Mouse (Mus musculus) neutrophil, adult 65 days (primary cell): ENCODE data around the gene Olfr549. TPM values are rescaled to one million over a fixed set of nuclear protein-coding genes. Genes with fewer than 3 reads are reported as not detected.

ENCODE experiments used
- total RNA-seq: library from RNA; stranded (reverse); gene quantifications from 2 replicates; pipeline ENCODE4 v1.2.4, GENCODE M21; 2023

Olfr549 gene
- total RNA-seq, result not detected in 2 replicates

GRCm38 (mm10) chr7:102549570-102549969 is at the start of gene Olfr549:
TSS of gene Olfr549 (plus strand) at chr7:102549870.

GRCm38 (mm10) chr7:102534449-102534848 is 15.2 kb upstream of the Olfr549 start, which contains the start of gene Olfr547:
TSS of gene Olfr547 (plus strand) at chr7:102534749.

GRCm38 (mm10) chr7:102540596-102540995 is 9.1 kb upstream of the Olfr549 start, which contains the start of gene Olfr548-ps1:
TSS of gene Olfr548-ps1 (plus strand) at chr7:102540896.

GRCm38 (mm10) chr7:102564999-102565997 is 15.6 kb downstream of the Olfr549 start, which contains the start of gene Trim21:
TSS of gene Trim21 (minus strand) at chr7:102565486.

DNA sequence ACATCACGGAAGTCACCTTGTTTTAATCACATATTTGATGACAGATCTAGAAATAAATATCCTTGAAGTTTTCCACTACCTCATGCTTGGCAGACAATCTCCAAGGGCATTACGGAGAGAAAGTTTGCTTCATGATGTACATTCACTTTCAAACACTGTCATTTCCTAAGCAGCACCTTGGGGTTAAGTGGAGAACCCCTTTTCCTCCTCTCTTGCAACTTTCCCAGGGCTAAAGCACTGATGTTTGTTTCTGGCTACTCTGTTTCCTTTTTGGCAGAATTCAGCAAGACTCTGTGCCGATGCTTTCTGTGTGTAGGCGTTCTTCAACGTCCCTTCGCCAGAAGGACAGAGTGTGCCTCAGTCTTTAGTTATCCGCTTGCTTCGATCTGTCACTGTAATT is 21.5 kb downstream of the Olfr549 start, which contains the start of gene Olfr550:
Olfr550 (plus strand) TSS at position 301 of the 400 bp plus-strand sequence.

GRCm38 (mm10) chr7:102591786-102592185 is 42.1 kb downstream of the Olfr549 start, which contains the start of gene Olfr551:
TSS of gene Olfr551 (minus strand) at chr7:102591886.

DNA sequence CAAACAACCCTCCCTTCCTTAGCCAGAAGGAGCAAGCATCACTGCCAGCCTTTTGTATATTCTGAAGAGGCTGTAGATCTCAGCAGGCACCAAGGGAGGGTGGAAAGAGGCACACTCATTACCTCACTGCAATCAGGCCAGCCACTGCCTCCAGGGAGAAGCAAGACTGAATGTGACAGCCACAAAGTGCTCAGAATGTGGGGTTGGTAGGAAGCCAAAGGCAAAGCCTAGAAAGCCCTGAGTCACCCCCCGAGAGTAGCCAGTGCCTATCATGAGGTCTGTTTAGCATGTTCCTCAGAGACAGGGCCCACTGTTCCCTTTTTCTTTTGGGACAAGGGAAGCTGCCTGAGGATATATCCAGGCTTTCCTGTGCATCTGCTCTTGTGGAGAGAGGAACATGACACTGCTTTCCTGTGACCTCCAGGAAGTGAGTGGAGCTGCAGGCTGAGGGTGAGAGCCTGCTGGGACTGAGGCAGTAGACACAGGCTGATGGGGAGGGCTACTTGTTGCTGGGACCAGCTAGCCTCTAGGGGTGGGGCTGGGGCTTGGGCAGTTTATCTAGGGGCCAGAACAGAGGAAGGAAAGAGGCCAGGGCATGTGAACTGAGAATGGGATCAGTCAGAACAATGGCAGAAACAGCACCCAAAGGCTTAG is 47.8 kb downstream of the Olfr549 start, which contains the start of gene Olfr552:
Olfr552 (plus strand) TSS at position 393 of the 654 bp plus-strand sequence.

Other genes with a start within 250 kb of the Olfr549 start
- 66.2 and 90.8 TPM in 2 replicates for gene Rrm1, start 108.2 kb upstream of the Olfr549 start, total RNA-seq
- not detected in 2 replicates for gene Olfr543, start 68.2 kb upstream of the Olfr549 start, total RNA-seq
- not detected in 2 replicates for gene Olfr544, start 61.6 kb upstream of the Olfr549 start, total RNA-seq
- gene Olfr545, start 50.3 kb upstream of the Olfr549 start, total RNA-seq, result not detected in 2 replicates
- gene Olfr547, start 15.1 kb upstream of the Olfr549 start, total RNA-seq, result not detected in 2 replicates
- not detected in 2 replicates for gene Olfr548-ps1, start 9.0 kb upstream of the Olfr549 start, total RNA-seq
- gene Trim21, start 15.6 kb downstream of the Olfr549 start, total RNA-seq, result 15.1 and 20.6 TPM in 2 replicates
- gene Olfr550, start 21.6 kb downstream of the Olfr549 start, total RNA-seq, result not detected in 2 replicates
- gene Olfr551, start 42.0 kb downstream of the Olfr549 start, total RNA-seq, result not detected in 2 replicates
- gene Olfr552, start 47.9 kb downstream of the Olfr549 start, total RNA-seq, result 0.19 TPM in 1 of 2 replicates, not detected in the other
- gene Olfr553, start 68.3 kb downstream of the Olfr549 start, total RNA-seq, result not detected in 2 replicates
- gene Olfr554, start 88.6 kb downstream of the Olfr549 start, total RNA-seq, result not detected in 2 replicates
- gene Olfr555, start 109.0 kb downstream of the Olfr549 start, total RNA-seq, result not detected in 2 replicates
- gene Olfr556, start 115.0 kb downstream of the Olfr549 start, total RNA-seq, result not detected in 2 replicates
- 2.0 and 2.8 TPM in 2 replicates for gene Trim68, start 137.5 kb downstream of the Olfr549 start, total RNA-seq
- gene Olfr557, start 146.0 kb downstream of the Olfr549 start, total RNA-seq, result not detected in 2 replicates
- not detected in 2 replicates for gene Olfr558, start 152.3 kb downstream of the Olfr549 start, total RNA-seq
- not detected in 2 replicates for gene Olfr33, start 169.2 kb downstream of the Olfr549 start, total RNA-seq
- gene Olfr559, start 177.6 kb downstream of the Olfr549 start, total RNA-seq, result not detected in 2 replicates
- gene Olfr560, start 209.5 kb downstream of the Olfr549 start, total RNA-seq, result not detected in 2 replicates
- not detected in 2 replicates for gene Olfr78, start 209.6 kb downstream of the Olfr549 start, total RNA-seq
- gene Olfr561, start 221.4 kb downstream of the Olfr549 start, total RNA-seq, result not detected in 2 replicates